Mouse (Mus musculus): ENCODE results near the gene Mthfd1l. TPM values are rescaled to one million over a fixed set of nuclear protein-coding genes. Genes with fewer than 3 reads are reported as not detected.
"Not testable (repeated sequence)": the region's sequence is repeated elsewhere in the genome, so short reads cannot be mapped to it uniquely, and the experiment has no call there.

Gene Mthfd1l
- polyA plus RNA-seq, 1 experiment from 2014 or later = 5.5 TPM

- Histone ChIP-seq H3K27ac (replicated peaks) (peak overlapping the region; percentile 63), H3K9ac (ENCODE audit: low read length) (no peak overlapping the region), H3K27me3 (ENCODE audit: control insufficient read depth, insufficient read depth, low read length) (no peaks in the 10 kb centered on the region), H3K9me3 (ENCODE audit: control insufficient read depth, low read length) (no peaks in the 10 kb centered on the region), H3K4me3 (ENCODE audit: low read depth, low read length) (no peak overlapping the region), H3K4me2 (replicated peaks; ENCODE audit: low read depth) (no peak overlapping the region), H3K4me1 (replicated peaks; ENCODE audit: control insufficient read depth, insufficient read depth) (peaks cover 2% of the 10 kb centered on the region; the same call in 1 of the 2 replicates), H3K36me3 (ENCODE audit: control insufficient read depth, insufficient read depth, low read length) (no peaks in the 10 kb centered on the region)
- DNase-seq (ENCODE audit: low spot score) (no peak), ATAC-seq (ENCODE audit: low FRiP score, low TSS enrichment) (no peak)
- no peak for TF ChIP-seq CTCF (IDR thresholded peaks at IDR 0.05; ENCODE audit: low read depth)
- no peak for TF ChIP-seq EP300 (optimal IDR thresholded peaks at IDR 0.05)
- 75% methylated on average over 1 of the region's 1 CpGs for whole genome bisulfite sequencing
These were observed 148.3 kb downstream of the Mthfd1l start for GRCm38 (mm10) chr10:4121197-4121596.

GRCm38 (mm10) chr10:4123280-4123945 lies 150.5 kb downstream of the Mthfd1l start:
- not testable (repeated sequence) for ATAC-seq (ENCODE audit: low FRiP score, low TSS enrichment)

GRCm38 (mm10) chr10:4124148-4124547 lies 151.2 kb downstream of the Mthfd1l start:
- Histone ChIP-seq H3K4me2 (replicated peaks; ENCODE audit: low read depth) (no peak overlapping the region), H3K4me3 (ENCODE audit: low read depth, low read length) (no peak overlapping the region), H3K4me1 (replicated peaks; ENCODE audit: control insufficient read depth, insufficient read depth) (0 out of 2 replicates have a peak, but pooled peaks cover 4% of the 10 kb centered on the region), H3K9ac (ENCODE audit: low read length) (no peak overlapping the region), H3K27me3 (ENCODE audit: control insufficient read depth, insufficient read depth, low read length) (no peaks in the 10 kb centered on the region), H3K36me3 (ENCODE audit: control insufficient read depth, insufficient read depth, low read length) (no peaks in the 10 kb centered on the region), H3K9me3 (ENCODE audit: control insufficient read depth, low read length) (no peaks in the 10 kb centered on the region), H3K27ac (replicated peaks) (no peak overlapping the region)
- DNase-seq (ENCODE audit: low spot score) = no peak
- ATAC-seq (ENCODE audit: low FRiP score, low TSS enrichment) = no peak
- 84% methylated on average over 1 of the region's 1 CpGs for WGBS
- TF ChIP-seq EP300 (optimal IDR thresholded peaks at IDR 0.05) (no peak), CTCF (IDR thresholded peaks at IDR 0.05; ENCODE audit: low read depth) (no peak)

More at GRCm38 (mm10) chr10:4123280-4123945, 150.5 kb downstream of the Mthfd1l start:
- H3K27ac ChIP-seq (replicated peaks); H3K27me3 ChIP-seq (ENCODE audit: control insufficient read depth, insufficient read depth, low read length); H3K4me3 ChIP-seq (ENCODE audit: low read depth, low read length); H3K9ac ChIP-seq (ENCODE audit: low read length); H3K4me2 ChIP-seq (replicated peaks; ENCODE audit: low read depth); DNase-seq (ENCODE audit: low spot score); H3K9me3 ChIP-seq (ENCODE audit: control insufficient read depth, low read length); H3K4me1 ChIP-seq (replicated peaks; ENCODE audit: control insufficient read depth, insufficient read depth); H3K36me3 ChIP-seq (ENCODE audit: control insufficient read depth, insufficient read depth, low read length): not testable (repeated sequence)
- 67% methylated on average over 7 of the region's 7 CpGs for WGBS

GRCm38 (mm10) chr10:4125232-4125631 lies 152.3 kb downstream of the Mthfd1l start:
- H3K9me3 ChIP-seq (ENCODE audit: control insufficient read depth, low read length) = no peaks in the 10 kb centered on the region
- no peaks in the 10 kb centered on the region for H3K36me3 ChIP-seq (ENCODE audit: control insufficient read depth, insufficient read depth, low read length)
- DNase-seq (ENCODE audit: low spot score) (no peak), ATAC-seq (ENCODE audit: low FRiP score, low TSS enrichment) (no peak)
- no peak overlapping the region for H3K4me2 ChIP-seq (replicated peaks; ENCODE audit: low read depth)
- no peak for TF ChIP-seq EP300 (optimal IDR thresholded peaks at IDR 0.05)
- no peak for TF ChIP-seq CTCF (IDR thresholded peaks at IDR 0.05; ENCODE audit: low read depth)
- H3K27me3 ChIP-seq (ENCODE audit: control insufficient read depth, insufficient read depth, low read length) = no peaks in the 10 kb centered on the region
- no peak overlapping the region for H3K27ac ChIP-seq (replicated peaks)
- 62% methylated on average over 7 of the region's 7 CpGs for WGBS
- 0 out of 2 replicates have a peak, but pooled peaks cover 4% of the 10 kb centered on the region for H3K4me1 ChIP-seq (replicated peaks; ENCODE audit: control insufficient read depth, insufficient read depth)
- no peak overlapping the region for H3K9ac ChIP-seq (ENCODE audit: low read length)
- no peak overlapping the region for H3K4me3 ChIP-seq (ENCODE audit: low read depth, low read length)

- ATAC-seq (ENCODE audit: low FRiP score, low TSS enrichment) = 0 out of 2 replicates have a peak, but pooled peaks have one; percentile 43
These were observed 153.6 kb downstream of the Mthfd1l start for GRCm38 (mm10) chr10:4126335-4127012.

GRCm38 (mm10) chr10:4128411-4128810 lies 155.5 kb downstream of the Mthfd1l start:
- DNase-seq (ENCODE audit: low spot score) (no peak), ATAC-seq (ENCODE audit: low FRiP score, low TSS enrichment) (no peak)
- Histone ChIP-seq H3K9ac (ENCODE audit: low read length) (no peak overlapping the region), H3K36me3 (ENCODE audit: control insufficient read depth, insufficient read depth, low read length) (no peaks in the 10 kb centered on the region), H3K9me3 (ENCODE audit: control insufficient read depth, low read length) (no peaks in the 10 kb centered on the region), H3K4me3 (ENCODE audit: low read depth, low read length) (no peak overlapping the region), H3K4me2 (replicated peaks; ENCODE audit: low read depth) (no peak overlapping the region), H3K4me1 (replicated peaks; ENCODE audit: control insufficient read depth, insufficient read depth) (0 out of 2 replicates have a peak, but pooled peaks cover 4% of the 10 kb centered on the region), H3K27me3 (ENCODE audit: control insufficient read depth, insufficient read depth, low read length) (no peaks in the 10 kb centered on the region), H3K27ac (replicated peaks) (peak overlapping the region; percentile 18; the same call in 1 of the 2 replicates)
- TF ChIP-seq CTCF (IDR thresholded peaks at IDR 0.05; ENCODE audit: low read depth) (no peak), EP300 (optimal IDR thresholded peaks at IDR 0.05) (no peak)
- WGBS = 67% methylated on average over 10 of the region's 10 CpGs

More at GRCm38 (mm10) chr10:4126335-4127012, 153.6 kb downstream of the Mthfd1l start:
- 54% methylated on average over 8 of the region's 8 CpGs for WGBS
- Histone ChIP-seq H3K4me3 (ENCODE audit: low read depth, low read length) (no peak overlapping the region), H3K27me3 (ENCODE audit: control insufficient read depth, insufficient read depth, low read length) (no peaks in the 10 kb centered on the region), H3K4me1 (replicated peaks; ENCODE audit: control insufficient read depth, insufficient read depth) (0 out of 2 replicates have a peak, but pooled peaks cover 4% of the 10 kb centered on the region), H3K9ac (ENCODE audit: low read length) (0 out of 2 replicates have a peak overlapping the region, but pooled peaks have one; percentile 18), H3K4me2 (replicated peaks; ENCODE audit: low read depth) (no peak overlapping the region), H3K27ac (replicated peaks) (peak overlapping the region; percentile 58), H3K36me3 (ENCODE audit: control insufficient read depth, insufficient read depth, low read length) (no peaks in the 10 kb centered on the region), H3K9me3 (ENCODE audit: control insufficient read depth, low read length) (no peaks in the 10 kb centered on the region)
- TF ChIP-seq EP300 (optimal IDR thresholded peaks at IDR 0.05) (no peak), CTCF (IDR thresholded peaks at IDR 0.05; ENCODE audit: low read depth) (no peak)
- no peak for DNase-seq (ENCODE audit: low spot score)

Measured in stomach, postnatal 0 days (tissue).